Mouse (Mus musculus) thymus, adult 2 months (tissue): ENCODE measurements around the gene Atad5. TPM values are rescaled to one million over a fixed set of nuclear protein-coding genes. Genes with fewer than 3 reads are reported as not detected.

Experiments used
- DNase-seq: peaks from one replicate; pipeline ENCODE4 v3.0.0; 2021
- H3K27ac ChIP-seq: fragments of 200-500 bp; 2 replicates; pipeline ENCODE4 v1.5.1; 2012; ENCODE audit warnings: low read length, control low read depth; ENCODE audit not compliant: control insufficient read depth, insufficient read depth
- H3K27me3 ChIP-seq: fragments of 200-500 bp; 2 replicates; pipeline ENCODE4 v1.6.1; 2012; ENCODE audit warnings: mild to moderate bottlenecking, low read length, moderate library complexity, mixed read lengths; ENCODE audit not compliant: control insufficient read depth, insufficient read depth
- H3K36me3 ChIP-seq: fragments of 200-500 bp; 2 replicates; pipeline ENCODE4 v1.6.1; 2012; ENCODE audit warnings: mild to moderate bottlenecking, low read length, moderate library complexity; ENCODE audit not compliant: control insufficient read depth, insufficient read depth
- H3K4me1 ChIP-seq: fragments of 200-500 bp; replicated peaks from 2 replicates; pipeline ENCODE4 v1.6.1; 2012; ENCODE audit warnings: low read length; ENCODE audit not compliant: control insufficient read depth, insufficient read depth
- H3K4me3 ChIP-seq: fragments of 200-500 bp; 2 replicates; pipeline ENCODE4 v1.5.1; 2012; ENCODE audit warnings: mild to moderate bottlenecking, low read length, control low read depth, moderate library complexity; ENCODE audit not compliant: control insufficient read depth, insufficient read depth
- CTCF ChIP-seq: fragments of 200-500 bp; IDR thresholded peaks from 2 replicates; pipeline ENCODE4 v1.5.1; 2012; ENCODE audit warnings: mild to moderate bottlenecking, control low read depth, low read length, moderate library complexity, borderline replicate concordance; ENCODE audit not compliant: control insufficient read depth, poor library complexity, insufficient read depth; ENCODE audit errors: extremely low read depth
- POLR2A ChIP-seq: fragments of 200-500 bp; IDR thresholded peaks from 2 replicates; pipeline ENCODE4 v1.6.1; 2012; ENCODE audit warnings: mild to moderate bottlenecking, low read length, control low read depth, moderate library complexity; ENCODE audit not compliant: control insufficient read depth, poor library complexity, insufficient read depth; ENCODE audit errors: extremely low read depth
- WGBS: fragments of 180-500 bp; shearing (Covaris S2); methylation state at CpG from one replicate; pipeline ENCODE4 v1.1.7; 2018; 5-methylcytosine and 5-hydroxymethylcytosine counted together
- polyA plus RNA-seq: library from polyadenylated mRNA; depleted of rRNA; stranded (reverse); fragments of >200 nt; gene quantifications from 2 replicates; pipeline ENCODE4 v1.2.3, GENCODE M21; 2012; rRNA removed

Gene Atad5
- polyA plus RNA-seq, 1 experiment = 3.6 TPM

GRCm38 (mm10) chr11:80183705-80184255 lies 94.6 kb downstream of the Atad5 start, which contains the start of gene Rnf135:
TSS of gene Rnf135 (plus strand) at chr11:80183851.
- Histone ChIP-seq H3K27ac (peak within 1 kb of the TSS; percentile 45; the same call in 1 of the 2 replicates), H3K27me3 (no peaks in the 10 kb centered on the region), H3K4me1 (no peaks in the 10 kb centered on the region), H3K36me3 (no peaks in the 10 kb centered on the region), H3K4me3 (peak within 1 kb of the TSS; percentile 71)
- DNase-seq = peak; percentile 58
- 3% methylated on average over 33 of the region's 33 CpGs for WGBS
- TF ChIP-seq CTCF (0 out of 2 replicates have a peak, but pooled peaks have one; percentile 36), POLR2A (no peak)

- Histone ChIP-seq H3K4me3 (no peak overlapping the region), H3K27me3 (no peaks in the 10 kb centered on the region), H3K4me1 (no peaks in the 10 kb centered on the region), H3K27ac (no peak overlapping the region), H3K36me3 (no peaks in the 10 kb centered on the region)
- whole genome bisulfite sequencing = 85% methylated on average over 6 of the region's 6 CpGs
- TF ChIP-seq POLR2A (no peak), CTCF (no peak)
- DNase-seq = no peak
These were observed 95.4 kb downstream of the Atad5 start for GRCm38 (mm10) chr11:80184531-80185071.

Other genes starting within 250 kb of the Atad5 start
- 7.8 and 8.2 TPM in 2 replicates for gene Utp6, start 127.0 kb upstream of the Atad5 start, polyA plus RNA-seq
- 14.7 and 17.3 TPM in 2 replicates for gene Suz12, start 96.3 kb upstream of the Atad5 start, polyA plus RNA-seq
- 65.0 and 65.3 TPM in 2 replicates for gene Crlf3, start 8.4 kb upstream of the Atad5 start, polyA plus RNA-seq
- 5.1 and 6.8 TPM in 2 replicates for gene Tefm, start 52.8 kb downstream of the Atad5 start, polyA plus RNA-seq
- gene Adap2, start 64.7 kb downstream of the Atad5 start, polyA plus RNA-seq = 4.5 and 5.1 TPM in 2 replicates
- 4.3 and 4.9 TPM in 2 replicates for gene Rnf135, start 94.5 kb downstream of the Atad5 start, polyA plus RNA-seq
- 11.7 and 13.7 TPM in 2 replicates for gene Rhot1, start 119.6 kb downstream of the Atad5 start, polyA plus RNA-seq
- gene Rhbdl3, start 211.5 kb downstream of the Atad5 start, polyA plus RNA-seq = 8.7 and 9.6 TPM in 2 replicates